Mouse (Mus musculus) C2C12 (cell line): ENCODE results near the gene Trim65.

Experiments
- CTCF ChIP-seq: IDR thresholded peaks from one replicate; pipeline ENCODE4 v1.5.1; 2011; ENCODE audit not compliant: control insufficient read depth, insufficient read depth, insufficient read length
- MAX ChIP-seq: IDR thresholded peaks from one replicate; pipeline ENCODE4 v1.6.1; 2011; ENCODE audit warnings: mild to moderate bottlenecking, control low read depth

DNA sequence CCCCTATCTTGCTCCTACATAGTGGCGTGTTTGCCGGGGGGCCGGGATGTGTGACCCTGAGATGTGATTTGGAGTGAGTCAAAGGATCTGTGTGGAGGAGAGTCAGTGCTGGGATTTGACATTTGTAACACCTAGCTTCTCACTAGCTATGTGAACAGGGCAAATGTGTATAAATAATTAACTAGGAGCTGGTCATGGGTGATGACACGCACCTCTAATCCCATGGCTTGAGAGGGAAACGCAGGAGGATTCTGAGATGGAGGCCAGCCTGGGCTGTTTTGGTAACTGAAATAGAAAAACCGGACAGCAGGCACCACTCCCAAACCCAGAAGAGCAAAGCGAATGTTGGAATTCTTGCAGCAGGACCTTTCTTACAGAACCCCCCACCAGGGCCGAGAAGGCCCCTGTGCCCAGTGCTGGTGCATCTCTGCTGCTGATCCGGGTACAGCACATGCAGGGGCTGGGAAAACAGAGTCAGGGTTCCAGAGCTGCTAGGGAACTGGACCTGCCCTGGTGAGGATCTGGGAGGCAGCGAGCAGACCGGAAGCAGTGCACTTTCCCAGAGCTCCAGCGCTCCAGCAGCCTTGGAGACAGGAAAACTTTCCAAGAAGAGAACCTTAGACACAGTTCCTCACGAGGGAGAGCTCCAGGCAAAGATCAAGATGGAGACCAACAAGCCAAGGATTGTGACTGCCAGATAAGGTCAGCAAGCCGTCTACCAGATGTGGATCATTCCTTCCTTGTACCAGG lies 32.0 kb downstream of the Trim65 start:
- TF ChIP-seq CTCF = no peak
- no peak for TF ChIP-seq MAX
